Mouse (Mus musculus): ENCODE results near the gene Psmg3. TPM values are rescaled to one million over a fixed set of nuclear protein-coding genes. Genes with fewer than 3 reads are reported as not detected.

Gene Psmg3
- total RNA-seq (2023), result 10 to 100 TPM; 15.4 to 17.7 TPM

DNA sequence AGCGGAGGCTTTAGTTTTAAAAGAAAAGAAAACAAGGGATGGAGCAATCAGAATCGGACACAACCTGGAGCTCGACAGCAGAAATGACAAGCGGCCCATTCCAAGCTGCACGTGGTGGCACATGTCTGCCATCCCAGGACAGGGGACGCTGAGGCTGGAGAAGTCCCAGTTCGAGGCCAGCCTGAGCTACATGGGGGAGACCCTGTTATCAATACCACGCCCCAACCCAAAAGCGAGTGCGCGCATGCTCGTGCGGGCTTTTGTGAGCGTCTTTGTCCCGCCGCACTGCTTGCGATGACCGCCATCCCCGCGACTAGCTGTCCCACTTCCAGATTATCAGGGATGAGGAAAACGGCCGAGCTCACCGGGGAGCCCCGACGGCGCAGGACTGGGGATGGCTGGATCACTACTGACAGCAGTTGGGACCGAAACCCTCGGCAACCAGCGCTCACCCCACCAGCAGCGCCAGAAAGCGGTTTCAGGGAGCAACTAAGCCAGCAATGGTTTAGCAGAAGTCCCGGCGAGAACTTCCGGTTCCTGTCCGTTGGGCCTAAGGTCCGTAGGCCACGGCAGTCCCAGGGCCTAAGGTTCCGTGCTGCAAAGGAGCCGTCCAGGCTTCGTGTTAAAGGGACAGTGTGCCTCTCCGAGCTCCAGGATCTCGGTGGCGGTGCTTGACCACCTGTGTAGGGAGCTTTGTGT, at the start of gene Psmg3, which contains the start of gene Gm26938:
TSS of gene Psmg3 (minus strand) at position 529 of the 699 bp plus-strand sequence.
TSS of gene Gm26938 (minus strand) at position 51 of the 699 bp plus-strand sequence.

DNA sequence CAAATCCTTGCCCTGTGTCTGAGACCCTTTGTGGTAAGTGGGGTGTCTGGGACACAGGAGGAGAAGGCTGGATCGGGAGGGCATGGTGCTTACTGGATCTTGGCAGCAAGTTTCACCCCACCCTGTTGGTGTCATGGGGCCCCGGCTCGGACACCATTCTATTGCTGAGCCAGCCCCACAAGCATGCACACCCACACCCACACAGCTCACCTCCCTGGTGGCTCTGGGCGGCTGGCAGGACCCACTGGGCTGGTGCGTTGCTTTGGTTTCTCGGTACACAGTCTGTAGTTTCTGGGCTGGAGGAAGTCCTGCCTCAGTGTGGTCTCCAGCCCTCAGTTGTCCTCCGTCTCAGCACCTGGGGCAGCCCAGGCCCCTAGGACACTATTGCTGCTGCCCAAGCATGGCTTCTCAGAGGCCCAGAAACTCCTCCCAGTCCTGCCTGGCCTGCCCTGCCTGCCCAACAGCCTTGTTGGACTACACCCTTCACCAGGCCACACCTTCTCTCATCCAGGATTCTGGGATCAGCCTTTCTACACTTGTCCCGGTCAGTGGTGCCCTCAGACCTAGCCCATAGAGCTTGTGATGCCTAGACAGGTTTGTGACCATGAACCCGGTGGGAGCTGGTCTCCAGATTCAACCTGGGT, 7.0 kb downstream of the Psmg3 start, which contains the start of gene Tmem184a:
TSS of gene Tmem184a (minus strand) at position 380 of the 644 bp plus-strand sequence.

DNA sequence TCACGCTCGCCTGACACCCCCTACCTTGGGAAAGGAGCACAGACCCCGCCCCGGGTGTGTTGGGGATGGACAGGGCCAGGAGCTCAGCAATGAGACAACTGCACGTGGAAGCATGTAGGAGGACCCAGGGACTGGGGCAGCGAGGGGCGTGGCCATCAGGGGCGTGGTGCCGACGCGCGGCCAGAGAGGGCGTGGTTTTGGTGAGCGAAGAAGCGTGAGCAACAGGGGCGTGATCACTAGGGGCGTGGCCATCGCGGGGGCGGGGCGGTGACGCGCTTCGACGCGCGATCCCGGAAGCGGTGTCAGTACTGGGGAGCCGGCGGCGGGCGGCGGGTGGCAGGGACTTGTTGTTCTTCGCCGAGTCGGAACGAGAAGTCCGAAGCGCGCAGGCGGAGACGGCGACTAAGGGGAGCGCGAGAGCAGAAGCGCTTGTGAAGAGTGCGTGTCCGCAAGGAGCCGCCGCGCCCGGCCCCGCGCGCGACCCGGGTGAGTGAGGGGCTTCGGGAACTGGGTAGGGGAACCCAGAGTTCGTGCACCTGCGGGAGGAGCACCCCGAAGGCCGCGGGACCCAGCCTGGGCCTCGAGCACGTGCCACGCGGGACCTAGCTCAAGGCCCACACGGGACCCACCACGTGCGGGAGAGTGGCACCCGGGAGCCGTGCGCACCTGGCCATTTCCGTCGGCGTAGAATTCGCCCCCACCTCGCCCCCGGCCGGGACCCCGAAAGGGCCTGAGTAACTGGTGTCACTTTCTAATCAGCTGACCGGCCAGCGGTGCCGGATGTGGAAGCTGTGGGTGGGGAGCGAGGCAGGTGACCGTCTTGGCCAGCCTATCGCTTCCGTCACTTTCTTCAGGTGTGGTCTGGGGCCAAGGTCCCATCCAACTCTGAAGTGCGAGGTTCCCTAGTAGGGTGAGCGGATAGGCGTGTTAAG, 35.2 kb downstream of the Psmg3 start, which contains the start of gene Mafk:
TSS of gene Mafk (plus strand) at position 287 of the 932 bp plus-strand sequence.

DNA sequence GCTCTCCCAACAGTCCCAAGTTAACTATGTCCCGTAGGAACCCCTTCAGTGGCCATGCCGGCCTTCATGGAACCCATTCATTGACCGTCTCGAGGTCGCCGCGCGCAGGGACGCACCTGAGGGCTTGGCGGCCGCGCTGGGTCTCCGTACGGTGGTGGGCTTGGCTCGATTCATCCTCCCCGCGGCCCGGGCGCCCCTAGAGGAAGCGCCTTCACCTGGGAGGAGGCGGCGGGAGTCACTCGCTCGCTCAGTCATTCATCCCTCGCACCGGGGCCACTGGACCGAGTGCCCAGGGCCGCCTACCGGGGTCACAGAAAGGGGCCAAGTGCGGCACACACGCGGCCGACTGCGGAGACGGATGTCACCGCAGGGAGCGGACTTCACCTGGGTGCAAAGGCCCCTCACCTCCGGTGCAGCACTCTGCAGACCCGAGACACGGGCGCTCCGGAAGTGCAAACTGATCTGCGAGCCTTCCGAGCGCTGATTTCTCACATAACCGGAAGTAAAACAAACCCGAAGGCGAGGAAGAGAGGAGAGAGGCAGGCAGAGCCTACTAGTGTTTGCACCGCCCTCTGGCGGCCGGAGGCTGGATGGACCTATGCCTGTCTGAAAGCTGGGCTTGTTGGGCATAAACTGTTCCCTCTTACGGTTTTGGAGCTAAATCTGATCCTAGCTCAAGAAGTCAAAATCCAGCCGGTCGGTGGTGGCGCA, 51.3 kb downstream of the Psmg3 start, which contains the start of gene Ints1:
TSS of gene Ints1 (minus strand) at position 459 of the 711 bp plus-strand sequence.

Other genes with a start within 250 kb of the Psmg3 start
- gene Micall2, start 90.5 kb downstream of the Psmg3 start, total RNA-seq (2023), result not detected
- 100 to 1,000 TPM; 119 TPM for gene Ints1, start 51.2 kb downstream of the Psmg3 start, total RNA-seq (2023)
- 100 to 1,000 TPM; 252 to 291 TPM for gene Mafk, start 35.4 kb downstream of the Psmg3 start, total RNA-seq (2023)
- not detected for gene Tmem184a, start 7.0 kb downstream of the Psmg3 start, total RNA-seq (2023)
- gene Gm26938, start 478 bp downstream of the Psmg3 start, total RNA-seq (2023), result not detected
- gene Elfn1, start 81.1 kb upstream of the Psmg3 start, total RNA-seq (2023), result not detected

Measured in B cell, adult 67 days (primary cell).